Mouse (Mus musculus): ENCODE measurements around the gene Focad.

GRCm38 (mm10) chr4:88450087-88450765 lies 355.8 kb downstream of the Focad start:
- TF ChIP-seq CTCF (IDR thresholded peaks at IDR 0.05; ENCODE audit: control insufficient read depth, insufficient read depth, insufficient replicate concordance, low read depth, low read length) (no peak), POLR2A (IDR thresholded peaks at IDR 0.05; ENCODE audit: control insufficient read depth, low read depth, low read length) (no peak)
